Mouse (Mus musculus) ES-Bruce4 (cell line): ENCODE measurements around the gene Olfr1133.

Experiments
- CTCF ChIP-seq: IDR thresholded peaks from one replicate; pipeline ENCODE4 v1.8.1; 2011; ENCODE audit warnings: low read depth, low read length
- EP300 ChIP-seq: IDR thresholded peaks from 2 replicates; pipeline ENCODE4 v1.6.1; 2011; ENCODE audit warnings: low read depth, low read length; ENCODE audit not compliant: insufficient read depth
- POLR2A ChIP-seq: IDR thresholded peaks from one replicate; pipeline ENCODE4 v1.8.1; 2011; ENCODE audit warnings: low read length; ENCODE audit not compliant: insufficient read depth

DNA sequence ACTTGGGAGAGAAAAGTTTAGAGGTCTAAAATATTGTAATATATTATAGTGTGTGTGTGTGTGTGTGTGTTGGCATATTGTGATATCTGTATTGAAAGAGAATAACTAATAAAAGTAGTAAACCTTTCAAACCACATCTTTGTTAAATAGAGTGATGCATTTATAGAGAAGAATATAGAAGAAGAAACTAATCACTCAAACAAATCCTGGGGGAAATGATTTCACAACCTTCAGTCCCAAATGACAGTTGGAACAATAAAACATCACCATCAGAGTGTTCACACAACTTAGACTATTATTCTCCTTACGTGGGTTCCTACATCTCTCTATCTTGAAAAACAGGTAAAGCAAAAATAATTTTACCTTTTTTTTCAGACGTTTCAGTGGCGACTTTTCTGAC lies 20.4 kb downstream of the Olfr1133 start, which contains the start of gene Olfr1131:
- TF ChIP-seq EP300 (no peak), POLR2A (no peak), CTCF (no peak)
